Mouse (Mus musculus) G1E (cell line): ENCODE results near the gene Nebl.

Source experiments
- CTCF ChIP-seq: IDR thresholded peaks from 2 replicates; pipeline ENCODE4 v1.5.1; 2012; ENCODE audit warnings: low read depth, low read length, inconsistent platforms, mixed read lengths
- TAL1 ChIP-seq: conservative IDR thresholded peaks from 2 replicates; pipeline ENCODE4 v1.6.1; 2012; ENCODE audit warnings: low read depth, low read length, inconsistent platforms, mixed read lengths

- no peak for TF ChIP-seq CTCF
- TF ChIP-seq TAL1: no peak
These were observed 121.0 kb downstream of the Nebl start for GRCm38 (mm10) chr2:17610259-17610658.
